Mouse (Mus musculus) sigmoid colon, adult 10 weeks (tissue): ENCODE data around the gene Mycbp2. TPM values are rescaled to one million over a fixed set of nuclear protein-coding genes. Genes with fewer than 3 reads are reported as not detected.

Experiments used
- polyA plus RNA-seq: library from polyadenylated mRNA; stranded (reverse); fragments of 350-450 nt; fragmentation: Illumina TruSeq; extraction: RNeasy Lipid Tissue Mini Kit (QIAGEN cat#74804); gene quantifications from one replicate; pipeline ENCODE4 v1.2.3, GENCODE M21; 2014; ENCODE audit warnings: low read depth, low replicate concordance

The Mycbp2 gene
- 44.0 TPM for polyA plus RNA-seq

GRCm38 (mm10) chr14:103346729-103347505, at the start of gene Mycbp2:
Gene Mycbp2, minus strand, starts transcription at chr14:103346814.

GRCm38 (mm10) chr14:103099238-103099933, 247.2 kb downstream of the Mycbp2 start, which contains the start of gene Fbxl3:
Gene Fbxl3, minus strand, starts transcription at chr14:103099566.

GRCm38 (mm10) chr14:103069864-103070611, 276.6 kb downstream of the Mycbp2 start, which contains the start of gene Cln5:
Gene Cln5, plus strand, starts transcription at chr14:103070216.

Other genes starting within 250 kb of the Mycbp2 start
- 278 TPM for gene Fbxl3, start 247.2 kb downstream of the Mycbp2 start, polyA plus RNA-seq
- gene Scel, start 166.5 kb upstream of the Mycbp2 start, polyA plus RNA-seq, result 13.7 TPM